Mouse (Mus musculus) hindbrain, postnatal 0 days (tissue): ENCODE data around the gene Rcc1. TPM values are rescaled to one million over a fixed set of nuclear protein-coding genes. Genes with fewer than 3 reads are reported as not detected.

Experiments used
- ATAC-seq: fragments of 200-750 bp; cut with Nextera tagmentation; 2 replicates; pipeline ENCODE4 v1.8.0; 2017; ENCODE audit warnings: mild to moderate bottlenecking, moderate TSS enrichment, moderate library complexity
- DNase-seq: peaks from one replicate; pipeline ENCODE4 v3.0.0-alpha.2; 2015; ENCODE audit warnings: low spot score
- H3K27ac ChIP-seq: fragments of 300-500 bp; sonication (generic); 2 replicates; pipeline ENCODE4 v1.5.1; 2014; ENCODE audit warnings: mild to moderate bottlenecking
- H3K27me3 ChIP-seq: fragments of 300-500 bp; sonication (generic); 2 replicates; pipeline ENCODE4 v1.6.1; 2014; ENCODE audit warnings: low read length, mixed read lengths; ENCODE audit not compliant: insufficient read depth
- H3K36me3 ChIP-seq: fragments of 300-500 bp; sonication (generic); 2 replicates; pipeline ENCODE4 v1.6.1; 2014; ENCODE audit warnings: low read length, mixed read lengths; ENCODE audit not compliant: insufficient read depth
- H3K4me1 ChIP-seq: fragments of 300-500 bp; sonication (generic); 2 replicates; pipeline ENCODE4 v1.6.1; 2014; ENCODE audit warnings: antibody characterized with exemption, low read length, mixed read lengths; ENCODE audit not compliant: insufficient read depth
- H3K4me2 ChIP-seq: fragments of 300-500 bp; sonication (generic); 2 replicates; pipeline ENCODE4 v1.6.1; 2014; ENCODE audit warnings: low read depth, mild to moderate bottlenecking, low read length, moderate library complexity, mixed read lengths
- H3K4me3 ChIP-seq: fragments of 300-500 bp; sonication (generic); 2 replicates; pipeline ENCODE4 v1.5.1; 2014; ENCODE audit warnings: low read length
- H3K9ac ChIP-seq: fragments of 300-500 bp; sonication (generic); replicated peaks from 2 replicates; pipeline ENCODE4 v1.6.1; 2014; ENCODE audit warnings: mild to moderate bottlenecking, low read length, moderate library complexity, mixed read lengths
- H3K9me3 ChIP-seq: fragments of 300-500 bp; sonication (generic); 2 replicates; pipeline ENCODE4 v1.6.1; 2016; ENCODE audit warnings: low read length, mixed read lengths
- CTCF ChIP-seq: IDR thresholded peaks from 2 replicates; pipeline ENCODE4 v1.5.1; 2016; ENCODE audit warnings: antibody characterized with exemption, control low read depth, low read depth
- WGBS: fragments of 180-500 bp; shearing (Covaris S2); extraction: QIAGEN DNeasy Blood & Tissue Kit; methylation state at CpG from one replicate; pipeline ENCODE4 v1.1.7; 2014; 5-methylcytosine and 5-hydroxymethylcytosine counted together
- polyA plus RNA-seq: library from polyadenylated mRNA; unstranded; fragments of >200 nt; fragmentation: Nextera tagmentation; extraction: Ambion mirVana; gene quantifications from 2 replicates; pipeline ENCODE4 v1.2.1, GENCODE M21; 2015
- total RNA-seq: library from RNA; depleted of rRNA; stranded (reverse); fragments of >200 nt; gene quantifications from 2 replicates; pipeline ENCODE4 v1.2.3, GENCODE M21; 2014; rRNA removed

Rcc1 gene
- total RNA-seq (20.7 and 24.4 TPM in 2 replicates), polyA plus RNA-seq (28.8 and 29.7 TPM in 2 replicates)

- Histone ChIP-seq H3K4me1 (0 out of 2 replicates have a peak, but pooled peaks cover 5% of the 10 kb centered on the region), H3K36me3 (peaks cover 15% of the 10 kb centered on the region), H3K27me3 (no peaks in the 10 kb centered on the region), H3K9me3 (no peaks in the 10 kb centered on the region), H3K27ac (peak within 1 kb of the TSS; percentile 81), H3K4me2 (peak within 1 kb of the TSS; percentile 73), H3K4me3 (peak within 1 kb of the TSS; percentile 48), H3K9ac (peak within 1 kb of the TSS; percentile 55)
- TF ChIP-seq CTCF: peak; percentile 40
- DNase-seq (peak; percentile 95), ATAC-seq (peak; percentile 95)
- WGBS: under 1% methylated on average over 31 of the region's 31 CpGs
Measured at GRCm38 (mm10) chr4:132353481-132353885, at the start of gene Rcc1. Gene Rcc1 (minus strand): TSS chr4:132353605.

GRCm38 (mm10) chr4:132401016-132401415 is 47.6 kb upstream of the Rcc1 start:
- no peaks in the 10 kb centered on the region for H3K9me3 ChIP-seq

GRCm38 (mm10) chr4:132398863-132399262 is 45.5 kb upstream of the Rcc1 start:
- 70% methylated on average over 5 of the region's 5 CpGs for WGBS
- no peak for TF ChIP-seq CTCF
- H3K9ac ChIP-seq: no peak overlapping the region
- H3K9me3 ChIP-seq: no peaks in the 10 kb centered on the region
- H3K4me1 ChIP-seq: no peaks in the 10 kb centered on the region
- no peak overlapping the region for H3K4me3 ChIP-seq
- ATAC-seq (no peak), DNase-seq (no peak)
- no peaks in the 10 kb centered on the region for H3K27me3 ChIP-seq
- no peak overlapping the region for H3K4me2 ChIP-seq
- H3K36me3 ChIP-seq: no peaks in the 10 kb centered on the region
- no peak overlapping the region for H3K27ac ChIP-seq

More at GRCm38 (mm10) chr4:132401016-132401415, 47.6 kb upstream of the Rcc1 start:
- Histone ChIP-seq H3K27ac (no peak overlapping the region), H3K27me3 (no peaks in the 10 kb centered on the region), H3K36me3 (no peaks in the 10 kb centered on the region), H3K9ac (no peak overlapping the region), H3K4me3 (no peak overlapping the region), H3K4me1 (no peaks in the 10 kb centered on the region), H3K4me2 (no peak overlapping the region)
- ATAC-seq (no peak), DNase-seq (no peak)
- no peak for TF ChIP-seq CTCF
- WGBS: 92% methylated on average over 9 of the region's 9 CpGs

GRCm38 (mm10) chr4:132398045-132398774 is 44.8 kb upstream of the Rcc1 start:
- ATAC-seq (peak; percentile 58; the same call in 1 of the 2 replicates), DNase-seq (peak; percentile 71)
- Histone ChIP-seq H3K9ac (0 out of 2 replicates have a peak overlapping the region, but pooled peaks have one; percentile 13), H3K27me3 (no peaks in the 10 kb centered on the region), H3K4me1 (no peaks in the 10 kb centered on the region), H3K36me3 (no peaks in the 10 kb centered on the region), H3K9me3 (no peaks in the 10 kb centered on the region), H3K27ac (no peak overlapping the region), H3K4me3 (peak overlapping the region; percentile 21), H3K4me2 (peak overlapping the region; percentile 53)
- WGBS: 29% methylated on average over 11 of the region's 11 CpGs
- TF ChIP-seq CTCF: no peak

GRCm38 (mm10) chr4:132397120-132397519 is 43.7 kb upstream of the Rcc1 start:
- H3K4me3 ChIP-seq: no peak overlapping the region
- 87% methylated on average over 3 of the region's 3 CpGs for WGBS
- no peak for TF ChIP-seq CTCF
- no peak overlapping the region for H3K27ac ChIP-seq
- no peak overlapping the region for H3K4me2 ChIP-seq
- DNase-seq (no peak), ATAC-seq (no peak)
- H3K4me1 ChIP-seq: no peaks in the 10 kb centered on the region
- no peaks in the 10 kb centered on the region for H3K27me3 ChIP-seq
- no peak overlapping the region for H3K9ac ChIP-seq
- no peaks in the 10 kb centered on the region for H3K36me3 ChIP-seq
- no peaks in the 10 kb centered on the region for H3K9me3 ChIP-seq

- TF ChIP-seq CTCF: no peak
- WGBS: 95% methylated on average over 7 of the region's 7 CpGs
- no peak for ATAC-seq
Measured at GRCm38 (mm10) chr4:132396251-132396650, 42.8 kb upstream of the Rcc1 start.

More at GRCm38 (mm10) chr4:132396251-132396650, 42.8 kb upstream of the Rcc1 start:
- Histone ChIP-seq H3K9ac (no peak overlapping the region), H3K36me3 (no peaks in the 10 kb centered on the region), H3K4me2 (no peak overlapping the region), H3K9me3 (no peaks in the 10 kb centered on the region), H3K4me3 (no peak overlapping the region), H3K27me3 (no peaks in the 10 kb centered on the region), H3K27ac (no peak overlapping the region), H3K4me1 (no peaks in the 10 kb centered on the region)
- no peak for DNase-seq
